Mouse (Mus musculus): ENCODE measurements at regions not wholly inside any gene's neighbourhood (a gene's known extent, or its start where the extent isn't known, plus 50 kb on each side); places are given as distances from the start of the nearest gene placed in this dataset.

DNA sequence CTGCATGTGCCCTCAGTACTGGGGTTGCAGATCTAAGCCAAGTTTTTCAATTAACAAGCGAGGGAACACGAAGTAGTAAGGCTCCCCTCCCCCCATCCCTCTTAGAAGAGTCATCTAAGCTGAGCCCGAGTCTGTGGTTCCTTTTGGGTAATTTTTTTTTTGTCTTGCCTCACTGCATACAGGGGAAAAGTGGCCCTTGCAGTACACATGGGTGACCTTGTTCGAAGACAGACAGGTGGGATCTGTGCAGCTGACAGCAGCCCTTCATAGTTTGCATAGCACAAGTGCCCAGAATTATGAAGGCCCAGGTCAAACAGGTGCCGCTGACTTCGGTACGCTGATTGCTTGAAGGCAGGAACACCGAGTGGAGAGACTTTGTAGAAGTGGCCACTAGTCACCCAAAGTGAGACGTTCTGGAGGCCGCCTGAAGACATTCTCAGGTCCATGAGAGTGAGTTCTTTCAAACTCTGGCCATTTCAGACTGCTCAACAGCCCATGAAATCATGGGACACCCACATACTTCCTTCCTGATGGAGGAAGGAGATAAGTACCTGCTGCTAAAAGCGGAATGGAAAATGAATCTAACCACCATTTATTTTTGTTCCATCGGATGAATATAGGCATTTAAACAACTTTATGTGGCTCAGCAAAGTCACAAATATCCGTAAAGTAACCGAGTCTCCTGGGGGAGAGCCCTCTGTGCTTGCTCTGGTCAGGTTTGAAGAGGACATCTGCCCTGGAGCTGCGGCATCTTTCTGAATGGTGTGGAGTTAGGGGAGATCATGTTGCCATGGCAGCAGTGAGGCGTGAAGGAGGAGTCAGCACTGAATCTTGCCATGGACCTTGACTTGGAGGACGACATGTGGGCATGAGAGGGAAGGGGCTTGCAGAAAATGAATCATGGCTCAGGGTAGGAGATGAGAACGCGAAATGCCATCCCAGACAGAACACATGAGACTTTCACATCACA, 79.8 kb upstream of the Rpl34 start:
- no peak for TF ChIP-seq POLR2A (IDR thresholded peaks at IDR 0.05; ENCODE audit: insufficient read length, low read depth)
- no peak for TF ChIP-seq E2F4 (IDR thresholded peaks at IDR 0.05; ENCODE audit: insufficient read depth)
- no peak for TF ChIP-seq CEBPB (IDR thresholded peaks at IDR 0.05; ENCODE audit: insufficient read depth, poor library complexity, severe bottlenecking)
- no peak for TF ChIP-seq MYOG (IDR thresholded peaks at IDR 0.05; ENCODE audit: control insufficient read depth in 1 of 3, insufficient read depth in 1 of 3, insufficient read length in 2 of 3, low read depth in 2 of 3)
- no peak for TF ChIP-seq TCF3 (IDR thresholded peaks at IDR 0.05; ENCODE audit: insufficient read length, low read depth)
- no peak for TF ChIP-seq TCF12 (IDR thresholded peaks at IDR 0.05; ENCODE audit: insufficient read depth, poor library complexity, severe bottlenecking)
- no peak for TF ChIP-seq USF1 (IDR thresholded peaks at IDR 0.05; ENCODE audit: low read depth)
- TF ChIP-seq MAX (IDR thresholded peaks at IDR 0.05; ENCODE audit: low read depth): no peak

Measured in myocyte (in vitro differentiated cells).